ENCODE assay signal across 15 mouse cellular contexts in genomic region chrX:164589874-164590273, GRCm38 (mm10).
A peak's percentile ranks its signal among the peaks of the same experiment; 100 is the strongest.
DNase-seq lines count a peak whose midpoint lies in the region; ATAC-seq and TF ChIP-seq lines count a peak whose summit lies in the region.
"Had no signal": no experiment of that assay in that cellular context is flagged by ENCODE, and none has a peak within 500 bp of the region (broad histone marks: within the 10 kb centered on the region; RNA-seq: fewer than 3 reads in every experiment).

No protein-coding gene starts in this region.

- ATAC-seq in lung, postnatal 0 days = no peak
- no peak for ATAC-seq in hindbrain, embryonic 16.5 days

- no peaks in the 10 kb centered on the region for H3K9me3 ChIP-seq in lung, postnatal 0 days (ENCODE audit: low read length)
- no peaks in the 10 kb centered on the region for H3K9me3 ChIP-seq in hindbrain, embryonic 16.5 days (ENCODE audit: control insufficient read depth, low read length)
- H3K9me3 ChIP-seq: embryonic facial prominence, embryonic 15.5 days; limb, embryonic 12.5 days; lung, embryonic 15.5 days had no signal

- no peak overlapping the region for H3K9ac ChIP-seq in lung, postnatal 0 days (replicated peaks; ENCODE audit: low read depth)
- no peak overlapping the region for H3K9ac ChIP-seq in hindbrain, embryonic 16.5 days (ENCODE audit: low read depth, low read length)
- H3K9ac ChIP-seq: embryonic facial prominence, embryonic 15.5 days; hindbrain, embryonic 14.5 days; limb, embryonic 12.5 days; lung, embryonic 15.5 days had no signal

- intact Hi-C loops in gastrocnemius, adult 2 months (cut with DNase I) = no loop called here

- 61% methylated on average over 4 of the region's 4 CpGs for WGBS in lung, postnatal 0 days
- WGBS in hindbrain, embryonic 16.5 days = 67% methylated on average over 4 of the region's 4 CpGs

- H3K4me2 ChIP-seq in lung, postnatal 0 days (replicated peaks; ENCODE audit: low read depth, low read length) = no peak overlapping the region
- H3K4me2 ChIP-seq in hindbrain, embryonic 16.5 days (ENCODE audit: low read length) = no peak overlapping the region
- H3K4me2 ChIP-seq: embryonic facial prominence, embryonic 15.5 days; hindbrain, embryonic 14.5 days; limb, embryonic 12.5 days; lung, embryonic 15.5 days had no signal

- no peak overlapping the region for H3K4me3 ChIP-seq in gastrocnemius, adult 2 months
- H3K4me3 ChIP-seq in lung, postnatal 0 days (ENCODE audit: low read depth, low read length) = no peak overlapping the region
- H3K4me3 ChIP-seq in hindbrain, embryonic 16.5 days (ENCODE audit: low read length) = no peak overlapping the region
- H3K4me3 ChIP-seq: embryonic facial prominence, embryonic 15.5 days; limb, embryonic 12.5 days; lung, embryonic 15.5 days had no signal

- H3K36me3 ChIP-seq in lung, postnatal 0 days (ENCODE audit: insufficient read depth, low read length) = no peaks in the 10 kb centered on the region
- no peaks in the 10 kb centered on the region for H3K36me3 ChIP-seq in hindbrain, embryonic 16.5 days (ENCODE audit: control insufficient read depth, insufficient read depth, low read length)
- H3K36me3 ChIP-seq: embryonic facial prominence, embryonic 15.5 days; limb, embryonic 12.5 days; lung, embryonic 15.5 days had no signal

- H3K4me1 ChIP-seq in lung, postnatal 0 days (ENCODE audit: insufficient read depth, low read depth, low read length) = no peaks in the 10 kb centered on the region
- H3K4me1 ChIP-seq in hindbrain, embryonic 16.5 days (ENCODE audit: control insufficient read depth, insufficient read depth, low read depth, low read length) = no peaks in the 10 kb centered on the region
- H3K4me1 ChIP-seq: embryonic facial prominence, embryonic 15.5 days; limb, embryonic 12.5 days; lung, embryonic 15.5 days had no signal

- no peak for TF ChIP-seq CTCF in gastrocnemius, adult 2 months (IDR thresholded peaks at IDR 0.05)
- no peak for TF ChIP-seq CTCF in lung, postnatal 0 days (IDR thresholded peaks at IDR 0.05)

- TF ChIP-seq EP300 in lung, postnatal 0 days (IDR thresholded peaks at IDR 0.05) = no peak

- H3K27ac ChIP-seq in gastrocnemius, adult 2 months = no peak overlapping the region
- H3K27ac ChIP-seq in lung, postnatal 0 days (ENCODE audit: low read length) = no peak overlapping the region
- H3K27ac ChIP-seq in hindbrain, embryonic 16.5 days (ENCODE audit: low read depth, low read length) = no peak overlapping the region
- H3K27ac ChIP-seq: embryonic facial prominence, embryonic 15.5 days; hindbrain, embryonic 14.5 days; limb, embryonic 12.5 days; lung, embryonic 15.5 days had no signal

- DNase-seq in gastrocnemius, postnatal 10 days = peak; percentile 2
- DNase-seq in gastrocnemius, adult 2 months = no peak
- DNase-seq in layer of hippocampus, postnatal 36 days = peak; percentile 1 to 2
- no peak for DNase-seq in layer of hippocampus, adult 9-10 months (ENCODE audit: low spot score)
- peak; percentile 13 to 26 for DNase-seq in heart, adult 9 months (ENCODE audit: low spot score in 2 of 2)
- DNase-seq in lung, postnatal 0 days (ENCODE audit: low spot score) = peak; percentile 44
- no peak for DNase-seq in frontal cortex, postnatal 10 days (ENCODE audit: low spot score in 2 of 2)
- DNase-seq: adrenal gland, postnatal 36 days; cerebellum, adult 18-20 months; thymus, postnatal 25 days had no signal

- H3K27me3 ChIP-seq in lung, postnatal 0 days (replicated peaks; ENCODE audit: insufficient read depth, low read length) = no peaks in the 10 kb centered on the region
- H3K27me3 ChIP-seq in hindbrain, embryonic 16.5 days (replicated peaks; ENCODE audit: control insufficient read depth, insufficient read depth, low read length) = no peaks in the 10 kb centered on the region
- H3K27me3 ChIP-seq: embryonic facial prominence, embryonic 15.5 days; lung, embryonic 15.5 days had no signal

Comparison
In these comparisons a context has a peak if more than half of its experiments do, and no peak if none do; other contexts are left out.
1. DNase-seq: peak in gastrocnemius, postnatal 10 days (single experiment), layer of hippocampus, postnatal 36 days (2 of 2), heart, adult 9 months (2 of 2) and lung, postnatal 0 days (single experiment); none in gastrocnemius, adult 2 months (single experiment), layer of hippocampus, adult 9-10 months (single experiment) and frontal cortex, postnatal 10 days (0 of 2).